Mouse (Mus musculus) MEL (cell line): ENCODE measurements around the gene Carnmt1. TPM values are rescaled to one million over a fixed set of nuclear protein-coding genes. Genes with fewer than 3 reads are reported as not detected.

Experiments used
- DNase-seq: peaks from one replicate; pipeline ENCODE4 v3.0.0; 2011; ENCODE audit warnings: low read depth, low spot score
- H3K27ac ChIP-seq: 2 replicates; pipeline ENCODE4 v1.5.1; 2012; ENCODE audit warnings: low read depth, mild to moderate bottlenecking, control low read depth, low read length, moderate library complexity; ENCODE audit not compliant: control insufficient read depth
- H3K27me3 ChIP-seq, 2 experiments: fragments of 150-350 bp in 1 of 2; sonication (generic) in 1 of 2; 2 replicates each; pipeline ENCODE4 v1.6.1; 2012; ENCODE audit warnings: low read length in 2 of 2, mild to moderate bottlenecking in 2 of 2, improper control_type of control experiment in 1 of 2, moderate library complexity in 1 of 2; ENCODE audit not compliant: insufficient read depth in 2 of 2, control insufficient read depth in 1 of 2
- H3K36me3 ChIP-seq, 2 experiments: 2 replicates each; pipeline ENCODE4 v1.6.1; 2012 to 2014; ENCODE audit warnings: low read length in 2 of 2, improper control_type of control experiment in 1 of 2, inconsistent platforms in 1 of 2, mild to moderate bottlenecking in 1 of 2; ENCODE audit not compliant: insufficient read depth in 2 of 2, control insufficient read depth in 1 of 2
- H3K4me1 ChIP-seq, 2 experiments: fragments of 150-350 bp in 1 of 2; sonication (generic) in 1 of 2; 2 replicates each; pipeline ENCODE4 v1.6.1; 2012; ENCODE audit warnings: low read length in 2 of 2, improper control_type of control experiment in 1 of 2, mild to moderate bottlenecking in 1 of 2; ENCODE audit not compliant: insufficient read depth in 2 of 2, control insufficient read depth in 1 of 2
- H3K4me3 ChIP-seq, 2 experiments: fragments of 150-350 bp in 1 of 2; sonication (generic) in 1 of 2; 2 replicates each; pipeline ENCODE4 v1.5.1; 2012; ENCODE audit warnings: low read depth in 2 of 2, low read length in 2 of 2, mild to moderate bottlenecking in 2 of 2, moderate library complexity in 2 of 2, control low read depth in 1 of 2, improper control_type of control experiment in 1 of 2; ENCODE audit not compliant: control insufficient read depth in 1 of 2, insufficient read depth in 1 of 2
- H3K79me2 ChIP-seq: 2 replicates; pipeline ENCODE4 v1.6.1; 2012; ENCODE audit warnings: mild to moderate bottlenecking, low read length, moderate library complexity; ENCODE audit not compliant: control insufficient read depth, poor library complexity, insufficient read depth
- H3K9ac ChIP-seq: 2 replicates; pipeline ENCODE4 v1.6.1; 2012; ENCODE audit warnings: low read depth, mild to moderate bottlenecking, control low read depth, low read length, moderate library complexity; ENCODE audit not compliant: control insufficient read depth, poor library complexity, severe bottlenecking
- H3K9me3 ChIP-seq: fragments of 150-350 bp; sonication (generic); replicated peaks from 2 replicates; pipeline ENCODE4 v1.6.1; 2012; ENCODE audit warnings: mild to moderate bottlenecking, low read length, improper control_type of control experiment, moderate library complexity; ENCODE audit not compliant: insufficient read depth
- BHLHE40 ChIP-seq: IDR thresholded peaks from 2 replicates; pipeline ENCODE4 v1.6.1; 2012; ENCODE audit warnings: low read depth, mild to moderate bottlenecking, inconsistent platforms, low read length, improper control_type of control experiment, borderline replicate concordance
- CHD1 ChIP-seq: IDR thresholded peaks from 2 replicates; pipeline ENCODE4 v1.6.1; 2012; ENCODE audit warnings: low read depth, mild to moderate bottlenecking, inconsistent platforms, low read length, improper control_type of control experiment
- CTCF ChIP-seq, 3 experiments: IDR thresholded peaks in 2 of 3; conservative IDR thresholded peaks in 1 of 3; 2 replicates each; pipeline ENCODE4 v1.5.1; 2011 to 2012; ENCODE audit warnings: low read length in 3 of 3, low read depth in 2 of 3, mild to moderate bottlenecking in 2 of 3, improper control_type of control experiment in 1 of 3, inconsistent platforms in 1 of 3, mixed read lengths in 1 of 3, moderate library complexity in 1 of 3; ENCODE audit not compliant: control insufficient read depth in 1 of 3, insufficient read depth in 1 of 3, poor library complexity in 1 of 3, severe bottlenecking in 1 of 3
- ELF1 ChIP-seq: IDR thresholded peaks from 2 replicates; pipeline ENCODE4 v1.6.1; 2014; ENCODE audit warnings: low read depth, mild to moderate bottlenecking, inconsistent platforms, low read length, improper control_type of control experiment, moderate library complexity
- EP300 ChIP-seq, 2 experiments: IDR thresholded peaks; 2 replicates each; pipeline ENCODE4 v1.6.1; 2011; ENCODE audit warnings: improper control_type of control experiment in 2 of 2, low read length in 2 of 2, low read depth in 1 of 2, mild to moderate bottlenecking in 1 of 2
- ETS1 ChIP-seq: IDR thresholded peaks from 2 replicates; pipeline ENCODE4 v1.6.1; 2012; ENCODE audit warnings: low read depth, mild to moderate bottlenecking, inconsistent platforms, low read length, improper control_type of control experiment, moderate library complexity
- GABPA ChIP-seq: IDR thresholded peaks from 2 replicates; pipeline ENCODE4 v1.6.1; 2012; ENCODE audit warnings: low read depth, mild to moderate bottlenecking, inconsistent platforms, low read length, improper control_type of control experiment, moderate library complexity
- HCFC1 ChIP-seq: IDR thresholded peaks from 2 replicates; pipeline ENCODE4 v1.6.1; 2012; ENCODE audit warnings: low read depth, mild to moderate bottlenecking, inconsistent platforms, low read length, improper control_type of control experiment, moderate library complexity
- JUND ChIP-seq: IDR thresholded peaks from 2 replicates; pipeline ENCODE4 v1.6.1; 2011; ENCODE audit warnings: low read depth, mild to moderate bottlenecking, improper control_type of control experiment, low read length
- MAFK ChIP-seq: IDR thresholded peaks from 2 replicates; pipeline ENCODE4 v1.6.1; 2011; ENCODE audit warnings: low read depth, mild to moderate bottlenecking, low read length, improper control_type of control experiment, borderline replicate concordance
- MAZ ChIP-seq: IDR thresholded peaks from 2 replicates; pipeline ENCODE4 v1.6.1; 2012; ENCODE audit warnings: low read depth, mild to moderate bottlenecking, inconsistent platforms, low read length, improper control_type of control experiment
- MEF2A ChIP-seq: IDR thresholded peaks from 2 replicates; pipeline ENCODE4 v1.6.1; 2014; ENCODE audit warnings: low read depth, mild to moderate bottlenecking, inconsistent platforms, low read length, improper control_type of control experiment; ENCODE audit not compliant: poor library complexity, insufficient replicate concordance, severe bottlenecking; ENCODE audit errors: extremely low read depth
- MYB ChIP-seq: IDR thresholded peaks from 2 replicates; pipeline ENCODE4 v1.6.1; 2011; ENCODE audit warnings: mild to moderate bottlenecking, low read depth, low read length, improper control_type of control experiment
- NELFE ChIP-seq: IDR thresholded peaks from 2 replicates; pipeline ENCODE4 v1.6.1; 2011; ENCODE audit warnings: low read depth, low read length, improper control_type of control experiment
- NRF1 ChIP-seq: IDR thresholded peaks from 2 replicates; pipeline ENCODE4 v1.6.1; 2014; ENCODE audit warnings: low read depth, mild to moderate bottlenecking, inconsistent platforms, low read length, improper control_type of control experiment, moderate library complexity; ENCODE audit not compliant: poor library complexity, insufficient read depth, severe bottlenecking
- POLR2A ChIP-seq, 2 experiments: IDR thresholded peaks; 2 replicates each; pipeline ENCODE4 v1.6.1; 2011 to 2012; ENCODE audit warnings: low read length in 2 of 2, mild to moderate bottlenecking in 2 of 2, control low read depth in 1 of 2, improper control_type of control experiment in 1 of 2, low read depth in 1 of 2, moderate library complexity in 1 of 2; ENCODE audit not compliant: control insufficient read depth in 1 of 2, insufficient read depth in 1 of 2, poor library complexity in 1 of 2
- POLR2AphosphoS5 ChIP-seq: IDR thresholded peaks from 2 replicates; pipeline ENCODE4 v1.6.1; 2012; ENCODE audit warnings: low read depth, borderline replicate concordance, mild to moderate bottlenecking, inconsistent platforms, low read length, moderate library complexity, mixed read lengths
- RAD21 ChIP-seq: IDR thresholded peaks from 2 replicates; pipeline ENCODE4 v1.6.1; 2011; ENCODE audit warnings: mild to moderate bottlenecking, low read depth, low read length, improper control_type of control experiment
- RCOR1 ChIP-seq: IDR thresholded peaks from 2 replicates; pipeline ENCODE4 v1.6.1; 2012; ENCODE audit warnings: low read depth, mild to moderate bottlenecking, inconsistent platforms, low read length, improper control_type of control experiment
- SIN3A ChIP-seq: IDR thresholded peaks from 2 replicates; pipeline ENCODE4 v1.6.1; 2012; ENCODE audit warnings: low read length, improper control_type of control experiment, inconsistent platforms
- TBP ChIP-seq: IDR thresholded peaks from 2 replicates; pipeline ENCODE4 v1.8.0; 2011; ENCODE audit warnings: low read depth, low read length, improper control_type of control experiment
- TCF12 ChIP-seq: IDR thresholded peaks from 2 replicates; pipeline ENCODE4 v1.6.1; 2014; ENCODE audit warnings: low read depth, mild to moderate bottlenecking, inconsistent platforms, low read length, improper control_type of control experiment, moderate library complexity
- UBTF ChIP-seq: IDR thresholded peaks from 2 replicates; pipeline ENCODE4 v1.6.1; 2012; ENCODE audit warnings: low read depth, mild to moderate bottlenecking, inconsistent platforms, low read length, improper control_type of control experiment, moderate library complexity, borderline replicate concordance; ENCODE audit not compliant: insufficient read depth
- USF1 ChIP-seq: IDR thresholded peaks from 2 replicates; pipeline ENCODE4 v1.6.1; 2014; ENCODE audit warnings: low read depth, mild to moderate bottlenecking, inconsistent platforms, low read length, improper control_type of control experiment, moderate library complexity
- USF2 ChIP-seq, 2 experiments: IDR thresholded peaks; 2 replicates each; pipeline ENCODE4 v1.6.1; 2011 to 2012; ENCODE audit warnings: improper control_type of control experiment in 2 of 2, low read length in 2 of 2, borderline replicate concordance in 1 of 2, inconsistent platforms in 1 of 2, low read depth in 1 of 2, mild to moderate bottlenecking in 1 of 2; ENCODE audit not compliant: insufficient read depth in 1 of 2
- ZC3H11A ChIP-seq: IDR thresholded peaks from 2 replicates; pipeline ENCODE4 v1.6.1; 2012; ENCODE audit warnings: low read depth, mild to moderate bottlenecking, inconsistent platforms, low read length, improper control_type of control experiment
- ZKSCAN1 ChIP-seq: IDR thresholded peaks from 2 replicates; pipeline ENCODE4 v1.6.1; 2012; ENCODE audit warnings: low read depth, mild to moderate bottlenecking, inconsistent platforms, low read length, improper control_type of control experiment, moderate library complexity
- ZMIZ1 ChIP-seq: IDR thresholded peaks from 2 replicates; pipeline ENCODE4 v1.6.1; 2012; ENCODE audit warnings: low read depth, mild to moderate bottlenecking, inconsistent platforms, low read length, improper control_type of control experiment, moderate library complexity
- polyA plus RNA-seq, 2 experiments: library from polyadenylated mRNA; stranded (reverse) in 1 of 2; unstranded in 1 of 2; fragments of >175 nt in 1 of 2; fragments of >200 nt in 1 of 2; gene quantifications; 2 replicates each; pipeline versions ENCODE4 v1.2.1 to v1.2.4; 2012; ENCODE audit warnings: low replicate concordance in 2 of 2, low read depth in 1 of 2; ENCODE audit not compliant: insufficient read length in 2 of 2, insufficient read depth in 1 of 2, missing spikeins in 1 of 2
- total RNA-seq: library from RNA; depleted of rRNA; stranded (reverse); fragments of 300-350 nt; gene quantifications from 2 replicates; pipeline ENCODE4 v1.2.3, GENCODE M21; 2012

Carnmt1 gene
- total and polyA plus RNA-seq, 3 experiments: 15.4 to 23.3 TPM; not detected in 1

DNA sequence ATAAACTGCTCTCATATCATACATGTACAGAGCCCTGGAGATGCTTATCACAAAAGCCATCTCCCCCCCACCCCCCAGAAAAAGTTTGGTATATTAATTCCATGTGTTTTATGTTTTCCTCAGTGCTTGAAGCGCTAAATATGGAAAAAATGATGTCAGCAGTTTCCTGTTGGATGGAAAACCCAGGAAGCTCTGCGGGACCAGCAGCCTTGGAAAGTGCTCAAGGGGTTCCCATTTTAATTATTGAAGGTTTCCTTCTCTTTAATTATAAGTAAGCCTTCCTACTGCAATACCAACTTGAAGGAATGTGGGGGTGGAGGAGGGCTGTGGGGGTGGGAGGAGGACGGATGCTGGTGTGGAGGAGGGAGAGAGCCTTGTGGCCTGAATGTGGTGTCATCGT, 29.6 kb upstream of the Carnmt1 start:
- no peaks in the 10 kb centered on the region for H3K27me3 ChIP-seq
- H3K9ac ChIP-seq: no peak overlapping the region
- no peaks in the 10 kb centered on the region for H3K9me3 ChIP-seq
- no peak for DNase-seq
- no peak overlapping the region for H3K27ac ChIP-seq
- H3K79me2 ChIP-seq: peaks cover 1% of the 10 kb centered on the region; the same call in 1 of the 2 replicates
- H3K4me3 ChIP-seq: no peak overlapping the region
- TF ChIP-seq CTCF (IDR thresholded peaks at IDR 0.05 in 2 of 3, conservative IDR thresholded peaks at IDR 0.05 in 1 of 3; ENCODE audit: control insufficient read depth in 1 of 3, insufficient read depth in 1 of 3, low read depth in 2 of 3, low read length in 3 of 3, poor library complexity in 1 of 3, severe bottlenecking in 1 of 3) (no peak), RAD21 (no peak), HCFC1 (no peak), TBP (no peak), POLR2AphosphoS5 (no peak), JUND (no peak), ZC3H11A (no peak), SIN3A (no peak), BHLHE40 (no peak), ZMIZ1 (no peak), TCF12 (no peak), GABPA (no peak), UBTF (no peak), USF1 (no peak), RCOR1 (no peak), POLR2A (IDR thresholded peaks at IDR 0.05; ENCODE audit: control insufficient read depth in 1 of 2, insufficient read depth in 1 of 2, low read depth in 1 of 2, low read length in 2 of 2, poor library complexity in 1 of 2) (no peak), MEF2A (no peak), MAFK (no peak)
- peaks cover 24 to 26% of the 10 kb centered on the region in 2 experiments for H3K4me1 ChIP-seq
- peaks cover 10 to 33% of the 10 kb centered on the region in 2 experiments for H3K36me3 ChIP-seq

DNA sequence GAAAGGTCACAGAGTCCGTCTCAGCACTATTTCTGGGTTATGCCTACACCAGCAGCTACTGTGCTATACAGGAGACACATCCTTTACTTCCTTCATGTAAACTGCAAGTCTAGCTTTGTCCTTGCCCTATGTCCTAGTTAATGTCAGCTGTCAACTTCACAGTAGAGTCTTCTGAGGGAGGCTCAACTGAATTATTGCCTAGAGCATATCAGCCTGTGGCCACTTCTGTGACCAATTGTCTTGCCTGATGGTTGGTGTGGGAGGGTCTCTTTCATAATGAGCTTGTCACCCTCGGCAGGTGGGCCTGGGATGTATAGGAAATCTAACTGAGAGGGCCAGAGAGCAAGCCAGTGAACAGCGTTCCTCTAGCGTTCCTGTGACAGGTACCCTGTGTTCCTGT, 27.2 kb upstream of the Carnmt1 start:
- H3K27me3 ChIP-seq: no peaks in the 10 kb centered on the region
- peak overlapping the region; percentile 59 for H3K9ac ChIP-seq
- peaks cover 1% of the 10 kb centered on the region; the same call in 1 of the 2 replicates for H3K79me2 ChIP-seq
- no peak for DNase-seq
- H3K27ac ChIP-seq: peak overlapping the region; percentile 98
- H3K9me3 ChIP-seq: no peaks in the 10 kb centered on the region
- H3K36me3 ChIP-seq: peaks cover 10 to 48% of the 10 kb centered on the region in 2 experiments
- TF ChIP-seq MAFK (no peak), ZKSCAN1 (no peak), GABPA (no peak), NRF1 (no peak), CHD1 (no peak), CTCF (IDR thresholded peaks at IDR 0.05 in 2 of 3, conservative IDR thresholded peaks at IDR 0.05 in 1 of 3; ENCODE audit: control insufficient read depth in 1 of 3, insufficient read depth in 1 of 3, low read depth in 2 of 3, low read length in 3 of 3, poor library complexity in 1 of 3, severe bottlenecking in 1 of 3) (no peak), NELFE (no peak), TCF12 (no peak), ELF1 (no peak), POLR2A (IDR thresholded peaks at IDR 0.05; ENCODE audit: control insufficient read depth in 1 of 2, insufficient read depth in 1 of 2, low read depth in 1 of 2, low read length in 2 of 2, poor library complexity in 1 of 2) (no peak), USF2 (IDR thresholded peaks at IDR 0.05; ENCODE audit: borderline replicate concordance in 1 of 2, insufficient read depth in 1 of 2, low read depth in 1 of 2, low read length in 2 of 2) (no peak), POLR2AphosphoS5 (no peak), MYB (no peak), HCFC1 (no peak), ETS1 (no peak), EP300 (IDR thresholded peaks at IDR 0.05; ENCODE audit: low read depth in 1 of 2, low read length in 2 of 2) (no peak), SIN3A (no peak), JUND (no peak), MAZ (no peak), USF1 (no peak)
- H3K4me1 ChIP-seq: peaks cover 23 to 33% of the 10 kb centered on the region in 2 experiments
- peak overlapping the region in 1 of 2 experiments; percentile 6; a peak in 1 of 4 replicates for H3K4me3 ChIP-seq
